Mouse (Mus musculus) embryo, embryonic 11 days (tissue): ENCODE results near the gene Mad2l2.
"Not testable (repeated sequence)": the region's sequence is repeated elsewhere in the genome, so short reads cannot be mapped to it uniquely, and the experiment has no call there.

ENCODE experiments used
- DNase-seq: peaks from one replicate; pipeline ENCODE4 v3.0.0-alpha.2; 2015

The Mad2l2 gene

DNA sequence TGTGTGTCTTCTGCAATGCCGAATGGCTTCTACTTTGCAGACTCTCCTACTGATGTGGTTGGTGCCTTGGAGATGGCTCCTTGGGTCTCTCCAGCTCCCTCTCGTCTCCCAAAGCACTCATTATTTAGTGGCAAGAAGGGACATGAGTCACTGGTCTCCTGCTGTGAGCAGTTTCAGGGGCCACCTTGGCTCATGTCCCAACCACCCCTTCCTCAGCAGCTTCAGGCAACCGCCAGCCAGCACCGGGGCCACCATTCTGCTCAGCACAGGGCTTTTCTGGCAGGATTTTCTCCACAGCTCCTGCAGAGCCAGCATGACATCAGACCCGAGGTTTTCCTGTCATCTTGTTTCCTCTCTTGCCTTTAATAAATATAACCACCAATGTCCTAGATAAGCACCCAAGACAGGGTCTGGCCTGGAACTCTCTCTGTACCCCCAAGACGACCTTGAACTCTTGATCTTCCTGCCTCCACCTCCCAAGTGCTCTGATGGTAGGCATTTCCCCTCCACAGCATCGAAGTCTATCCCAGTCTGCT is 21.6 kb upstream of the Mad2l2 start:
- no peak for DNase-seq

DNA sequence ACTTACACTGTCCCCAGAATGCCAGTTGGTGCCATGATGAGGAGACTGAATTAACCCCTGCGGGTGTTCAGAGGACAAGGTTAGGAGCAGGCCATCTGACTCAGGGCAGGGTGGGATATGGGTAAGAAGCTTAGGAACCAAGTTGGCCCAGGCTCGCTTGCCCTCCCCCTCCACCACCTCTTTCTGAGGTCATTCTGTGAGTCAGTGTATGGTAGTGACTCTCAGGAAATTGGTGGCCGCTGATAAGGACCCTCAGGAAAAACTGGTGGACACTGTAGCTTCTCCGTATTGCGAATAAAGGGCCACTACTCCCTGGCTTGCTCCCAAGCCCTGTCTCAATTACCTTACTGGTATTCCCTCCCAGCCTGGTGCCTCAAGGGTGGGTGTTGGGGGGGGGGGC is 21.0 kb upstream of the Mad2l2 start:
- no peak for DNase-seq

DNA sequence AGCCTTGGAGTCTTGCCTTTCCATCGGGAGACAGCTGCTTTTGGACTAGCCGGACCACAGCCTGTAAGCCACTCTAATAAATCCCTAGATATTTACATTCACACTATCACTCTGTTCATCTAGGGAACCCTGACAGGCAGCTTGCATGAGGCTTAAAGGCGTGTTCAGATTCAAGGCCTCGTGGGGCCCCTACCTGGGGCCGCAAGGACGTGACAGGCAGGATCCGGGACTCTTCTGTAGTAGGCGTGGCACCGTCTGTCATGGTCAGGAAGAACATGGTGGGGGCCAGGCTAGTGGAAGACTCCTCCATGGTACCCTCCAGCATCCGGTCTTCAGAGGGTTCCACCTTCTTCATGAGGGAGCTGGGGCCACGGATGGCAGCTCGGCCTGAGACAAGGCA is 17.7 kb upstream of the Mad2l2 start:
- no peak for DNase-seq

DNA sequence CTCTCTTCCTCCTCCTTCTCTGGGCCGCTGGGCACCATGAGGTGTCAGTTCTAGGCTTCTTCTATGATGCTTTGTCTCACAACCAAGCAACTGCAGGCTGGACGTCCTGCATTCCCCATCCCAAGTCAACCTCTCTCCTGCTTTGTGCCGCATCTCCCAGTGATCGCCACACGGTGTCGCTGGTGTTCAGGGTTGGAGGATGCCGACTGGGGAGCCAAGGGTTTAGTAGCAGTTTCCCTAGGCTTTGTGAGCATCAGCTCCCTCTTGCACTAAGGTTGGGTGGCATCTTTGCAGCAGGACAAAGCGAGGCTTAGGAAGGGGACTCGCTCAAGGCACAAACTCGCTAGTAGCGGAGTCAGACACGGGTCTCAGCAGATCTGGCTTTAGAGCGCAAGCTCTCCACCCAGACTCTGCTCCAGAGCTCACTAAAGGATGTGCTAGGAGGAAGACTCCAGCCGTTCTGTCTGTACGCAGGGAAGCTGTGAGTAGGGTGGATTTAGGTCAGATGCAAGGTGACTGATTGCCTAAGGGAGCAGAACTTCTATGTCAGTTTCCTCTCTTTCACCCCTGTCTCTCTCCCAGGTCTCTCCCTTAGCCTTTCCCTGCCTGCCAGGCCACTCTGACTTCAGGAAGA is 15.3 kb upstream of the Mad2l2 start:
- DNase-seq, result peak; percentile 86

DNA sequence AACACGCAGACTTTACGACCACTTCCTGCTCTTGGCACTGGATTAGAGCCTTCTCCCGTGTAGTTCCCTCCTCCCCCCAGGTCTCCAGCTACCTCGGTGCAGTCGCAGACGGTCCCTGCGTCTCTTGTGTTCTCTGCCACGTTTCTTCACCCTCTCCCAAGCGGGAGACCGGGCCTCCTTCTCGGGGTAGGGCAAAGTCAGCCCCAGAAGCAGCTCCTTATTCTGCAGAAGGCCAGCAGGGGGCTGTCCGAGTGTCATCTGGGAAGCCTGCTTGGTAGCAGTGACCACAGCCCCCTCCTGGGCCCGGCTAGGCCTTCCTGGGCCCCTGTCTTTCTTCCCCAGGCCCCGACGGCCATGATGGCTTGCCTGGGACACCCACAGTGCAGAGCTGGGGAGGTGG is 14.7 kb upstream of the Mad2l2 start:
- peak; percentile 75 for DNase-seq

DNA sequence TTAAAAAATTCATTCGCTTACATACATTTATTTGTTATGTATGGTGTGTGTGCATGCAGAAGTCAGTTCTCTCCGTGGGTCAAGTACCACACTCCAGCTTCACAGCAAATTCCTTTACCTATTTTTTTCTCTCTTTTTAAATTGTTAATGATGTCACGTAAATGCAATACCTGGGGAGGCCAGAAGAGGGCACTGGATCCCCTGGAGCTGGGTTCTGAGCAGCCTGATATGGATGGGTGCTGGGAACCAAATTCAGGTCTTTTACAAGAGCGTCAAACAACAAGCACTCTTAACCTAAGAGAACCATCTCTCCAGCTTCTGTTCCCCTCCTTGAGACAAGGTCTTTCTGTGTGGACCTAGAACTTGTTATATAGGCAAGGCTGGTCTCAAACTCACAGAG is 13.5 kb upstream of the Mad2l2 start:
- DNase-seq, result no peak

DNA sequence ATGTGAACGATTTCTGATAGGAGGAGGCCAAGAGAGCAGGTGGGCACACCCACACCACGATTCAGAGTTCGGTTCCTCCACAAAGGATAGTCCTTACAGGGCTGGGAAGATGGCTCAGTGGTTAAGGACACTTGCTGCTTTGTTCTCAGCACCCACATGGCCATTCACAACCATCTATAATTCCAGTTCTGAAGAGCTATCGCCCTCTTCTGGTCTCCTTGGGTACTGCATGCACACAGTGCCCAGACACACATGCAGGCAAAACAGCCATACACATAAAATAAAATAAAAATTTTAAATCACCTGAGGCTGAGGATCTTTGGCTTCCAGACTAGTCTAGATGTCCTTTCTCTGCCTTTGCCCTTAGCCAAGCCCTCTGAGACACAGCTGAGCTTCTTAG is 12.8 kb upstream of the Mad2l2 start:
- no peak for DNase-seq

GRCm38 (mm10) chr4:148119578-148119977 is 10.6 kb upstream of the Mad2l2 start:
- not testable (repeated sequence) for DNase-seq

- no peak for DNase-seq
Measured at GRCm38 (mm10) chr4:148120555-148120954, 9.6 kb upstream of the Mad2l2 start.

GRCm38 (mm10) chr4:148121362-148121761 is 8.8 kb upstream of the Mad2l2 start:
- no peak for DNase-seq

DNA sequence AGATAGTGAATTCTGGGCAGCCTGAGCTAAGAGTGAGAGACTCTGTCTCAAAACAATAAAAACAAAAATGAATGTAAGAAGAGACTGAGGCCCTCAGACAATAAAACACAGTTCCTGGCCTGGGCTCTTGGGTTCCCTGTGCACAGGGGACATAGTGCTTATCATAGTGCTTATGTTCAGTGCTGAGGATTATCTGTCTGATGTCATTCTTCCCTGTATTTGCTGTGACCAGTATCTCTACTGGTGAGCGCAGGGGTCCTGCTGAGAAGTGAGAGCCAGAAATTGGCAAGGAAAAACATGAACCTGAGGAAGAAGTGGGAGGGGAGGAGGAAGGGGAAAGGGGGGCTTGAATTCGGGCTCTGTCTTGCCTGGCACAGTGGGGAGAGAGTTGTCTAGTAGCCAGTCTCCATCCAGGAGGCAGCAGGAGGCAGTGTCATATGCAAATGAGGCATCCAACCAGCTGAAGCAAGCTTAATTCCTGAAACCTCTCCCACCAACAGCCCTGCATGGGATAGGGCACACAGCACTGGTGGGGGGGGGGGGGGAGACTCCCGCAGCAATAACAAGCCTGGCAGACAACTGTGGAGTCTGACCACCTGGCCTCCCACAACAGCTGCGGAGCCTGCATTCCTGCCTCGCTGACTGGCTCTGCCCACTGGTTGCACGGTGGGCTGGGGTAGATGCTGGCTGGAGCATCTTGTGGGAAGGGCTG is 8.0 kb upstream of the Mad2l2 start:
- DNase-seq, result peak; percentile 53

GRCm38 (mm10) chr4:148122694-148123066 is 7.5 kb upstream of the Mad2l2 start:
- DNase-seq, result peak; percentile 27

DNA sequence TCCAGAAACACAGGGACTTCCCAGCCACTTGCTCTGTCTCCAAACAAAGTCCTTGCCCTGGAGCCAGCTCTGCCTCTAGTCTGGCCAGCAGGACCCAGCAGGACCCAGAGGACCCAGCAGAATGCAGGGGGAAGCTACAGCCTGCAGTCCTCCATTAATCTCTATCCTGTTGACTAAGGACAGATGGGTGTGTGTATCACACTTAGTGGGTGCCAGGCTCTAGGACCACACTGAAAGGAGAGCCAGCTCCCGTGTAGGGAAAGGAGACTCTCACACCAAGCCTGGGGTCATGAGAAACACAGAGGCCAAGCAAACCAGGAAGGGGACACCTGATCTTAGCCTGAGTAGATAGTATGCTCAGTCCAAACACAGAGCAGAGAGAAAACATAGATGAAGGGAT is 1.9 kb upstream of the Mad2l2 start:
- no peak for DNase-seq

GRCm38 (mm10) chr4:148128672-148129071 is 1.5 kb upstream of the Mad2l2 start:
- no peak for DNase-seq

- DNase-seq, result peak; percentile 89
Measured at GRCm38 (mm10) chr4:148130561-148131413, 603 bp downstream of the Mad2l2 start, which contains the start of gene Draxin. Gene Draxin (minus strand): TSS chr4:148130698.

- DNase-seq, result peak; percentile 83
Measured at GRCm38 (mm10) chr4:148131497-148132081, 1.4 kb downstream of the Mad2l2 start.

GRCm38 (mm10) chr4:148134988-148135387 is 4.8 kb downstream of the Mad2l2 start:
- no peak for DNase-seq

DNA sequence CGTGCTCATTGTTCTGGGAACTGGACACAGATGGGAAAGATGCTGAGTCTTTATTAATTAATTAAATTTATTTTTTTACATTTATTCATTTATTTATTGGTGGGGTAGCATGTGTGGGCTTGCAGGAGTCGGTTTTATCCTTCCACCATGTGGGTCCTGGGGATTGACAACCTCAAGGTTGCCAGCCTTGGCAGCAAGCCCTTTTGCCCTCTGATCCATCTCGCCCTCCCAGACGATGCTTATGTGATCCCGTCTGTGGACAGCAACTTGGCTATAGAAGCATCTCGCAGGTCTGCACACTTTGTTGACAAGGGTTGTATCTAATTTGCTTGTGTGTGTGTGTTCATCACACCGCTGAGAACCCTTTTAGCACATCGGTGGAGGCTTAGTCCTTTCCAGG is 7.3 kb downstream of the Mad2l2 start:
- no peak for DNase-seq

DNA sequence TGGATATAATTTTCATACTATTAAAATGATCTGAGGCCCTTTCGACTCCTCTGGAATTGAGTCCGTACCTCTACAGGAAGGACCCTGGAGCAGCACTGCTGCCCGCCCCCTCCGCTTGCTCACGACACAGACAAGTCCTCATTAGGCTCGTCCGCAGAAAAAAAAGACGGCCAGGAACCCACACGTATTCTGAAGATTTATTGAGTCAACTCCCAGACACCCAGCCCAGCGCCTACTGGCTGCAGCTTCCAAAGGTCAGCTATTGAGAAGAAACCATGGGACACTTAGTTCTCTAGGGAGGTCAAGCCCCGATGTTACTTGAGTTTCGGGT is 9.5 kb downstream of the Mad2l2 start:
- no peak for DNase-seq

- peak; percentile 94 for DNase-seq
Measured at GRCm38 (mm10) chr4:148140098-148141011, 10.2 kb downstream of the Mad2l2 start.

DNA sequence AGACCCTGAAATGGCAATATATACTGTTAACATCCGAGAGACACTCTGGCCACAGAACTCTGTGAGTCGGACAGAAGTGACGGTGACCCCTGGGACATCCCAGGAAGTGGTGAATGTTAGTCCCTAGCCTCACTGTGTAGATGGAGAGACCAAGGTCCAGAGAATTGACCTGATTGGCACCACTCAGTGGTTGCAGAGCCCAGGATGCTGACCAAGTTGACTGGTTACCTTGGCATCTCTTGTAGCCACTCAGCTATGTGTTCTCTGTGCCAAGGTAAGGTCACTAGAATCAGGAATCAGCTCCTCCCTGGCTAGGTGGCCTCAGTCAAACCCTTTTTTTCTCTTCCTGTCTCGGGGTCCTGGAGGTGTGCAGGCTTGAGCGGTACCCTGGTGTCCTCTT is 13.5 kb downstream of the Mad2l2 start:
- DNase-seq, result no peak

- DNase-seq, result no peak
Measured at GRCm38 (mm10) chr4:148147714-148148113, 17.5 kb downstream of the Mad2l2 start.
